Mouse (Mus musculus) neural tube, embryonic 11.5 days (tissue): Measurements from ENCODE around the gene Psmd1. TPM values are rescaled to one million over a fixed set of nuclear protein-coding genes. Genes with fewer than 3 reads are reported as not detected.

Source experiments
- ATAC-seq: fragments of 200-750 bp; cut with Nextera tagmentation; 2 replicates; pipeline ENCODE4 v1.8.0; 2017; ENCODE audit warnings: moderate number of reproducible peaks, mild to moderate bottlenecking, moderate TSS enrichment, moderate library complexity; ENCODE audit not compliant: insufficient read depth, low FRiP score, low TSS enrichment
- DNase-seq: peaks from one replicate; pipeline ENCODE4 v3.0.0-alpha.2; 2015; ENCODE audit warnings: low spot score
- H3K27ac ChIP-seq: fragments of 300-500 bp; sonication (generic); 2 replicates; pipeline ENCODE4 v1.5.1; 2014; ENCODE audit warnings: low read depth, mild to moderate bottlenecking, low read length
- H3K27me3 ChIP-seq: fragments of 300-500 bp; sonication (generic); 2 replicates; pipeline ENCODE4 v1.6.1; 2014; ENCODE audit warnings: mild to moderate bottlenecking, low read length, mixed read lengths; ENCODE audit not compliant: control insufficient read depth, insufficient read depth
- H3K36me3 ChIP-seq: fragments of 300-500 bp; sonication (generic); 2 replicates; pipeline ENCODE4 v1.6.1; 2014; ENCODE audit warnings: mild to moderate bottlenecking, low read length, moderate library complexity, mixed read lengths; ENCODE audit not compliant: control insufficient read depth, insufficient read depth
- H3K4me1 ChIP-seq: fragments of 300-500 bp; sonication (generic); 2 replicates; pipeline ENCODE4 v1.6.1; 2014; ENCODE audit warnings: low read length, mixed read lengths; ENCODE audit not compliant: control insufficient read depth, insufficient read depth
- H3K4me2 ChIP-seq: fragments of 300-500 bp; sonication (generic); 2 replicates; pipeline ENCODE4 v1.6.1; 2014; ENCODE audit warnings: low read depth, mild to moderate bottlenecking, moderate library complexity
- H3K4me3 ChIP-seq: fragments of 300-500 bp; sonication (generic); 2 replicates; pipeline ENCODE4 v1.5.1; 2014; ENCODE audit warnings: low read depth, low read length
- H3K9ac ChIP-seq: fragments of 300-500 bp; sonication (generic); 2 replicates; pipeline ENCODE4 v1.6.1; 2014; ENCODE audit warnings: mild to moderate bottlenecking, low read length
- H3K9me3 ChIP-seq: fragments of 300-500 bp; sonication (generic); 2 replicates; pipeline ENCODE4 v1.6.1; 2016; ENCODE audit warnings: low read length; ENCODE audit not compliant: control insufficient read depth
- WGBS: fragments of 180-500 bp; shearing (Covaris S2); extraction: QIAGEN DNeasy Blood & Tissue Kit; methylation state at CpG from one replicate; pipeline ENCODE4 v1.1.7; 2014; 5-methylcytosine and 5-hydroxymethylcytosine counted together
- polyA plus RNA-seq: library from polyadenylated mRNA; unstranded; fragments of >200 nt; fragmentation: Nextera tagmentation; extraction: Ambion mirVana; gene quantifications from 2 replicates; pipeline ENCODE4 v1.2.1, GENCODE M21; 2014

The Psmd1 gene
- polyA plus RNA-seq, 1 experiment from 2014 or later = 249 TPM

GRCm38 (mm10) chr1:86040131-86040530 lies 24.1 kb upstream of the Psmd1 start:
- ATAC-seq (no peak), DNase-seq (no peak)
- no peak overlapping the region for H3K4me2 ChIP-seq
- H3K4me1 ChIP-seq = no peaks in the 10 kb centered on the region
- no peak overlapping the region for H3K9ac ChIP-seq
- H3K27me3 ChIP-seq = peaks cover 8% of the 10 kb centered on the region
- H3K36me3 ChIP-seq = no peaks in the 10 kb centered on the region
- no peak overlapping the region for H3K4me3 ChIP-seq
- H3K27ac ChIP-seq = no peak overlapping the region
- 62% methylated on average over 4 of the region's 4 CpGs for WGBS
- 0 out of 2 replicates have a peak, but pooled peaks cover 3% of the 10 kb centered on the region for H3K9me3 ChIP-seq

GRCm38 (mm10) chr1:86040817-86041216 lies 23.4 kb upstream of the Psmd1 start:
- 93% methylated on average over 3 of the region's 3 CpGs for WGBS
- Histone ChIP-seq H3K36me3 (no peaks in the 10 kb centered on the region), H3K9ac (no peak overlapping the region), H3K9me3 (0 out of 2 replicates have a peak, but pooled peaks cover 3% of the 10 kb centered on the region), H3K27ac (no peak overlapping the region), H3K4me1 (no peaks in the 10 kb centered on the region), H3K27me3 (peaks cover 14% of the 10 kb centered on the region), H3K4me2 (no peak overlapping the region), H3K4me3 (no peak overlapping the region)
- DNase-seq = no peak
- ATAC-seq = no peak

DNA sequence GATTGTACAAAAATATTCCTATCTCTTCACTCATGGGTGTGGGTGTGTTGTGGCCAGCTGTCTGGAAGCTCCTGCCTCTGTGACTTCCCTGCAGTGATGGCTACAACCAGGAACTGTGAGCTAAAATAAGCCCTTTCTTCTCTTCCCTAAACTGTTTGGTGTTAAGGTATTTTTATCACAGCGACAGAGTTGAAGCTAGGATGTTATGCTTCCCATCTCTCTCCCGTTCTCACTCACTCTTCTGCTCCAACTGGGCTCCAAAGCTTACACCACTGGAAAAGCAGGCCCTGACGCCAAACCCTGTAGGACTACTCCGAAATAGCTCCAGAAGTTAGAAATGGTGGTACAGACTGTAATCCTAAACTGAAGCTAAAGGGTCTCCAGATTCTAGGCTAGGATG lies 19.1 kb upstream of the Psmd1 start:
- Histone ChIP-seq H3K4me3 (no peak overlapping the region), H3K4me2 (no peak overlapping the region), H3K4me1 (0 out of 2 replicates have a peak, but pooled peaks cover 4% of the 10 kb centered on the region), H3K27me3 (peaks cover 32% of the 10 kb centered on the region), H3K9me3 (0 out of 2 replicates have a peak, but pooled peaks cover 3% of the 10 kb centered on the region), H3K9ac (no peak overlapping the region), H3K27ac (no peak overlapping the region), H3K36me3 (no peaks in the 10 kb centered on the region)
- ATAC-seq (no peak), DNase-seq (no peak)
- WGBS = 58% methylated on average over 4 of the region's 4 CpGs

DNA sequence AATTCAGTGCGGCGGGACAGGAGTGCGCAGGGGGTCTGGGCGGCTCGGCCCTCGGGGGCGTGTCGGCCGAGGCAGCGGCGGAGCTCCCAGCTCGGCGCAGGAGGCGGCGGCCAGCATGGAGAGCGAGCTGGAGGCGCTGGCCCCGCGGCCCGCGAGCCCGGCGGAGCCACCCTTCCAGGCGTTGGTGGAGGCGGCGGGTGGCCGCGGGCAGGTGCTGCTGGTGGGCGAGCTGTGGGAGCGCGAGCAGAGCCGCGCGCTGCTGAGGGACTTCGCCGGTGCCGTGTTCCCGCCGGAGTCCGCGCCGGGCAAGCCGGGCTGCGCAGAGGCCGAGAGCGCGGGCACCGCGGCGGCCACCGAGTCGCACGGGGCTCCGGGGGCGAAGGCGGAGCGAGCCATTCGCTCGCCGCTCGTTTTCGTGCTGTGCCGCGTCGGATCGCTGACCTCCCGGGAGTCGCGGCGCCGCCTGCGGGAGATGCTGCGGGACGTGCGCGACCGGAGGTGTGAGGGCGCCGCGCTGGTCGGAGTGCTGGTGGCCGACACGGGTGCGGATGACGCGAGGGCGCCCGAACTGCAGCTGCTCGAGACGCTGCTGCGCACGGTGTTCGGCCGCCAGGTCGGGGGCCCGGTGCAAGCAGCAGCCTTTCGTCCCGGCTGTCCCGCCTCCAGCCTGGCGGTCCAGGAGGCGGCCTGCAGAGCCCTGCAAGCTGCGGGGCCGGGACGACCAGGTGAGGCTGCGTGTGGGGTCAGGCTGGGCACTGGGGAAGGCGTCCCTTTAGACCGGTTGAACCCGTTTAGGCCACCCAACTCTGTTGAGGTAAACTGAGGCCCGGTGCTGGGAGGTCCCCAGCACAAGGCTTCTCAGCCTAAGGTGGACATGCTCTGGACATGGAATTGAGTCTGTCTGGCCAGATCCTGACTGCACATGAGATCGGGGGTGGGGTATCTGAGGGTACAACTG lies 18.1 kb upstream of the Psmd1 start, which contains the start of gene 2810459M11Rik:
2810459M11Rik (plus strand) TSS at position 16 of the 958 bp plus-strand sequence.
- DNase-seq (peak; percentile 65), ATAC-seq (peak; percentile 81)
- peak within 1 kb of the TSS; percentile 94 for H3K4me2 ChIP-seq
- H3K9me3 ChIP-seq = 0 out of 2 replicates have a peak, but pooled peaks cover 3% of the 10 kb centered on the region
- peaks cover 32% of the 10 kb centered on the region for H3K27me3 ChIP-seq
- H3K27ac ChIP-seq = no peak within 1 kb of the TSS
- 0 out of 2 replicates have a peak, but pooled peaks cover 4% of the 10 kb centered on the region for H3K4me1 ChIP-seq
- peak within 1 kb of the TSS; percentile 54 for H3K4me3 ChIP-seq
- no peaks in the 10 kb centered on the region for H3K36me3 ChIP-seq
- WGBS = under 1% methylated on average over 92 of the region's 110 CpGs
- peak within 1 kb of the TSS; percentile 57 for H3K9ac ChIP-seq

DNA sequence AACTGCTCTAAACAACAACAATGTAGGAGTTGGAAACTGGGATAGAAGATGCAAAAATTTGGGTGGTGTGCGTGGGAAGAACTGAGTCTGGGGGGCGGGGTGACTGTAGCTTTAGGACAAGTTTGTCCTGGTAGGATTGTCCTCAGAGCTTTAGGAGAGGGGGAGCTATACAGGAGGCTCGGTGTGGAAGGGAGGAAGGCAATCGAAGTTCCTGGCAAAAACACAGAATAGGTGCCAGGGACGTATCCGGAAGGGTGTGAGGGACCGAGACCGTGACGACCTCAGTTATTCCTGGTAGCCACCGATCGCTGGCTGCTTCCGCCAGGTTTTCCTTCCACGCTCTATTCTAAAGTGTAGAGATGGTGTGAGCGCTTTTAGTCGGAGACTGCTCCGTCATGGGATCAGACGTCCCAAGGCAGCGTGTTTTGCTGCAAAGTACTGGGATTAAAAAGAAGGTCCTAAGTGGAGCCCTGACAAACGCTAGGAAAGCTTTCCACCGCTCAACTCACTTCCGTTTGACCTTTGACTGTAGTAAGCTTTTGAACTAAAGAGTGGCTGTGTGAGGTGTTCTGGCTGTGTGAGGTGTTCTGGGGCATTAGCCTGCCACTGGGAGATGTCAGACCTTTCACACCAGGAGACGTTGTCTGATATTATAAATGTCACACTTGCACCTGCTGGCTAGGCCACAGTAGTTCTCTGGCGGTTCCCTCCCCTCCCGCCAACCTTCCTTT lies 17.2 kb upstream of the Psmd1 start:
- peak overlapping the region; percentile 54 for H3K4me3 ChIP-seq
- H3K4me1 ChIP-seq = 0 out of 2 replicates have a peak, but pooled peaks cover 4% of the 10 kb centered on the region
- peak overlapping the region; percentile 94 for H3K4me2 ChIP-seq
- no peak overlapping the region for H3K27ac ChIP-seq
- H3K27me3 ChIP-seq = peaks cover 32% of the 10 kb centered on the region
- 8% methylated on average over 24 of the region's 24 CpGs for WGBS
- no peaks in the 10 kb centered on the region for H3K9me3 ChIP-seq
- DNase-seq = no peak
- H3K36me3 ChIP-seq = no peaks in the 10 kb centered on the region
- no peak; the same call in 1 of the 2 replicates for ATAC-seq
- H3K9ac ChIP-seq = no peak overlapping the region

DNA sequence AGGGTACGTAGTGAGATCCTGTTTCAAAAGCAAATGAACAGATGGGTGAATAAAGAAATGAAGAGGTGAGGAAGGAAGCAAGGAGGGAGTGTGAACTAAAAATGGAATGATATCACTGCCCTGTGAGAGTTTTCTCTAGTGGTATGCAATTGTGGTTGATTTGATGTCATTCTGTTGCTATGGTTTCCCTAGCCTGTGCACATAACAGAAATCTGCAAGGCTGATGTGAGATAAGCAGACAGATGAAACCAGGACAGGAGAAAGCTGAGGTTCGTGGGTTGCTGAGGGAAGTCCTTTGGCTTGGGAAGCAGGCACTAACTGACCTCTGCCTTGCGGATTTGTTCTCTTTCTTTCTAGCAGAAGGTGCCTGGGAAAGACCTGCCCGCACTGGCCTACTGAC lies 16.0 kb upstream of the Psmd1 start:
- Histone ChIP-seq H3K27ac (no peak overlapping the region), H3K27me3 (peaks cover 32% of the 10 kb centered on the region), H3K4me1 (0 out of 2 replicates have a peak, but pooled peaks cover 4% of the 10 kb centered on the region), H3K4me3 (no peak overlapping the region), H3K9me3 (no peaks in the 10 kb centered on the region), H3K4me2 (no peak overlapping the region), H3K36me3 (no peaks in the 10 kb centered on the region), H3K9ac (no peak overlapping the region)
- no peak for DNase-seq
- ATAC-seq = no peak
- WGBS = 83% methylated on average over 4 of the region's 4 CpGs

DNA sequence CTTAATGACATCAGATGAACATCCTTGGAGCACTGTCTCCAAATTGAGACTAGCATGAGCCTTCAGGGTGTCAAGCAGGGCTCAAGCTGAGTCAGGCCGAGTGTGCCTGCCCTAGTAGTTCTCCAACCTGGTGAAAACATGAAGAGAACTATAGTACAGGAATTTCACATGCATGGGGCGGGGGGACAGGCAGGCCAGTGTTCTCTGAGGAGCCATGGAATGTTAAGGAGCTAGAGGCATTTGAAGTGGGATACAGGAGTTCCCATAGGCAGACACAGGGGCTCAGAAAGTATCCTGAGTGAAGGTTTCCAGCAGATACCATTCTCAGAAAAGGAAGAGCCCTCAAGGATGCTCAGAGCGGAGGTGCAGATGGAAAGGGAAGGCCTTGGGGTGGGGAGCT lies 15.4 kb upstream of the Psmd1 start:
- 83% methylated on average over 3 of the region's 3 CpGs for WGBS
- H3K4me1 ChIP-seq = 0 out of 2 replicates have a peak, but pooled peaks cover 4% of the 10 kb centered on the region
- no peaks in the 10 kb centered on the region for H3K9me3 ChIP-seq
- H3K4me2 ChIP-seq = no peak overlapping the region
- H3K27me3 ChIP-seq = peaks cover 32% of the 10 kb centered on the region
- DNase-seq (no peak), ATAC-seq (no peak)
- H3K27ac ChIP-seq = no peak overlapping the region
- H3K36me3 ChIP-seq = no peaks in the 10 kb centered on the region
- H3K9ac ChIP-seq = no peak overlapping the region
- no peak overlapping the region for H3K4me3 ChIP-seq

- no peak for ATAC-seq
Observed at GRCm38 (mm10) chr1:86053198-86053921, 10.8 kb upstream of the Psmd1 start.

More at GRCm38 (mm10) chr1:86053198-86053921, 10.8 kb upstream of the Psmd1 start:
- H3K27ac ChIP-seq = no peak overlapping the region
- no peaks in the 10 kb centered on the region for H3K4me1 ChIP-seq
- DNase-seq = no peak
- no peaks in the 10 kb centered on the region for H3K9me3 ChIP-seq
- H3K4me2 ChIP-seq = no peak overlapping the region
- H3K4me3 ChIP-seq = no peak overlapping the region
- 90% methylated on average over 12 of the region's 12 CpGs for WGBS
- H3K36me3 ChIP-seq = no peaks in the 10 kb centered on the region
- no peaks in the 10 kb centered on the region for H3K27me3 ChIP-seq
- no peak overlapping the region for H3K9ac ChIP-seq
